Mouse (Mus musculus) effector memory CD4-positive, alpha-beta T cell, adult 7 months (primary cell): ENCODE measurements around the gene Rps28. TPM values are rescaled to one million over a fixed set of nuclear protein-coding genes. Genes with fewer than 3 reads are reported as not detected.

ENCODE experiments used
- polyA plus RNA-seq: library from polyadenylated mRNA; unstranded; fragments of 100-300 nt; shearing (Covaris generic); gene quantifications from one replicate; pipeline ENCODE4 v1.2.1, GENCODE M21; 2017

Rps28 gene
- 951 TPM for polyA plus RNA-seq

DNA sequence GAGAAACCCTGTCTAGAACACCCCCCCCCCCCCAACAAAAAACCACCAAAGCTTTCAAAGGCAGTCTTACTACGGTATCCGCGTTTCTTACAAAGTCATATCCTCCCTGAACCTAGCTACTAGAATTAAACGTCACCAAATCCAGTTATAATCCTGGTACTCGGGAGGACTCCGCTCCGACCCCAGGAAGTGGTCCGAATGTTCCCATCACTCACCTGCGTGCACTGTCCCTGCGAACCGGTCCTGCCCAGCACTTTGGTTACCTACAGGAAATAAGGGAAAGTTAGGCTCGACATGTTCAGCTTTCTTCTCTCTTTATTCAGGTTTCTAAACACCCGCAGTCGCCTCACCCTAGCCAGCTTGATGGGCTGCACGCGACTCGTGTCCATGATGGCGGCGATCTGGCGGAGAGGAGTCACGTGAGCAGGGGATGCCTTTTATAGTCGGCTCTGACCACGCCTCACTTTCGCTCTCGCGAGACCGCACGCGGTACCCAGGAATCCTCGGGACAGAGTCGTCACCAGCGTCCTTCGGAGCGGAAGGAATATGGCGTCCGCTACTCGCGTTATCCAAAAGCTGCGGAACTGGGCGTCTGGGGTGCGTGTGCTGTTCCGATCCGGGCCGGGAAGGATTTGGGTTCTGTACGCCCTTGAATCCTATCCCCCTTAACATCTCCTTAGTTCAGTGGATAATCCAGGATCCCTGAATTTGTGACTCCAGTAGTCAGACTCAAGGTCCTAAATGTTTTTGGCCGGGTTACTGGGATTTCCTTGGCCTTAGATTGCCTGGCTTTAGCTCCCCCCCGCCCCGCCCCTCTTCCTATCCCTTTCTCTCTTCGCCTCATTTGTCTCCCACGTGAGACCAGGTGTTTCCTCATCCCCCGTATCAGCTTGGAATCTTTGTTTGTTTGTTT lies at the start of gene Rps28, which contains the start of gene Ndufa7:
Gene Rps28 (minus strand): TSS at position 479 of the 913 bp plus-strand sequence.
Gene Ndufa7 (plus strand): TSS at position 489 of the 913 bp plus-strand sequence.

DNA sequence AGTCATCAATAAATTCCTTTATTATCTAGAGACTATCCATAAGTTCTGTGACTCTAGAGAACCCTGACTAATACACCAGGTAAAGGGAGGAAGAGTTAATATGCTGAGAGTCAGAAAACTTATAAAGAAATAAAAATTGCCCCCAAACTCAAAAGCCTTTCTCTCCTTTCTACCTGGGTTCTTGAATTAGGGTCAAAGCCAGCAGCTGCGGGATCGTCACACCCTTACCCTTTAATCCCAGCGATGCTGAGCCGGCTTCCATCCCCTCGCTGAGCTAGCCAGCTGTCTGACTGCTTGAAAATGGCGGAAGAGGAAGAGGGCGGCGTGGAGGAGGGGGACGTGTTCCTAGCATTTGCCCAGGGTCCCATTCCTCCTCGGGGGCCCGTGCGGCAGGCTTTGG lies 49.2 kb upstream of the Rps28 start, which contains the start of gene Gm7029:
Gene Gm7029 (plus strand): TSS at position 301 of the 400 bp plus-strand sequence.

DNA sequence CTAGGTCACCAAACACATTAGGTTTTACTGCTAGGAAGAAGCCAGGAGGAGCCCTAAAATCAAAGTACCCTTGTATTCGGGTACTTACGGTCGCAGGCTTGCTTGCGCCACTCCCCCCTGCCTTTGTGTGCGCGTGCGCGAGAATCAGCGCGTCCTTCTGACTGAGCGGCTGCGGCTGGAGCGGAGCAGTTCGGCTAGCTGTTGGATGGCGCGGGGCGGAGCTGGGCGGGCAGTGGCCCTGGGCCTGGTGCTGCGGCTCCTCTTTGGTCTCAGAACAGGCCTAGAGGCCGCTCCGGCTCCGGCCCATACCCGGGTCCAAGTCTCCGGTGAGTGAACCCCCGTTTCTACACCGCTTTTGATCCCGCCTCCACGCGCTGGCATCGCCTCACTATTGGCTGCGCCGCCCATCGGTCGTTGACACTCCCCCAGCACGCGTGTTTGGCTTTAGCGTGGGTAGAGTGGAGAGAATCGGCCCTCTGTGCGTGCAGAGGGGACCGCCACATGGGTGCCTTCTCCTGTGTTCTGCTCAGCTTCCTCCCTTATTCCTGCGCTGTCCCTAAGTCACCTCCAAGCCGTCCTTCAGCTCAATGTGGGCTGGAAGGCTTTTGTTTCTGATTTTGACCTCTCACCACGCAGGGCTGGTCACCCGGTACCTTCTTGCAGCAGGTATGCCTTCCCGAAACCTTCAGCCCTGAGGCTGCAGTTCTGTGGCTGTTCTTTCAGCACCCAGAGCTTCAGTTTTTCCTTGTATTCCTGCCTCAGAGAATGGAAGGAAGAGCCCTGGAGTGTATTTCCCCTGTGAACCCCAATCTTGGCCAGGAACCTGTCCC lies 18.8 kb upstream of the Rps28 start, which contains the start of gene Cd320:
Gene Cd320 (plus strand): TSS at position 126 of the 830 bp plus-strand sequence.

DNA sequence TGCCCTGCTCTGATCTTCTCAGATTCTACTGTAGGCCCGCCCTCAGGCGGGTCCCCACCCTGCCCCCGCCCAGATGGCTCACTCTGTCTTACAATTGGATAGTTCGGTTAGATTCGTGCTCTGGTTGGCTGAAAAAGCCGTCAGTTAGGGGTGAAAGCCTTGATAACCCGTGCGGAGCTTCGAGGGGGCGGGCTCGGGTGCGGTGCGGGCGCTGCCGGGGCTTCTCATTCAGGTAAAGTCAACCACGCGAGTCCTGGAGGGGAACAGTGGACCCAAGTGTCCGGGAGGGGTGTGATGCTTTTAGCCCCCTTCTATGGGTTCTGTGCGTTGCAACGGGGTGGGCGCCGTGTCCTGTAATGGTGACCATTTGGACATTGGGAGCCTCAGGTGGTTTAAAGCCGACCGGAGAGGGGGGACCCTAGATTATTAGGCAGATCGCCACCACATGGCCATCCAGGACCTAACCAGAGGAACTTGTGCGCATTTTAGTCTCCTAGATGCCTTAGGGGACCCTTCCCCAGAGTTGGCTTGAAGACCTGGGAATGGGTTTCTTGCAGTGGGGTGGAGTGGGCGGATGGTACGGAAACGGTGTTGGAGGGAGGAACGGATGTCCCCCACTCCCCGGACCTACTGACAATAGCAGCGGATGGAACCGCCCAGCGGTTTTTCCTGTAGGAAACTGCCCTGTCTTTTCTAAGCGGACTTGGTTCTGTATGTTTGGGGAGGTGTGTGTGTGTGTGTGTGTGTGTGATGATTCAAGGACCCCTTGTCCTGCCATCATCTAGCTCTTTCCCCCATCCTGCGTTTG lies 13.8 kb downstream of the Rps28 start, which contains the start of gene Kank3:
Gene Kank3 (plus strand): TSS at position 186 of the 808 bp plus-strand sequence.

DNA sequence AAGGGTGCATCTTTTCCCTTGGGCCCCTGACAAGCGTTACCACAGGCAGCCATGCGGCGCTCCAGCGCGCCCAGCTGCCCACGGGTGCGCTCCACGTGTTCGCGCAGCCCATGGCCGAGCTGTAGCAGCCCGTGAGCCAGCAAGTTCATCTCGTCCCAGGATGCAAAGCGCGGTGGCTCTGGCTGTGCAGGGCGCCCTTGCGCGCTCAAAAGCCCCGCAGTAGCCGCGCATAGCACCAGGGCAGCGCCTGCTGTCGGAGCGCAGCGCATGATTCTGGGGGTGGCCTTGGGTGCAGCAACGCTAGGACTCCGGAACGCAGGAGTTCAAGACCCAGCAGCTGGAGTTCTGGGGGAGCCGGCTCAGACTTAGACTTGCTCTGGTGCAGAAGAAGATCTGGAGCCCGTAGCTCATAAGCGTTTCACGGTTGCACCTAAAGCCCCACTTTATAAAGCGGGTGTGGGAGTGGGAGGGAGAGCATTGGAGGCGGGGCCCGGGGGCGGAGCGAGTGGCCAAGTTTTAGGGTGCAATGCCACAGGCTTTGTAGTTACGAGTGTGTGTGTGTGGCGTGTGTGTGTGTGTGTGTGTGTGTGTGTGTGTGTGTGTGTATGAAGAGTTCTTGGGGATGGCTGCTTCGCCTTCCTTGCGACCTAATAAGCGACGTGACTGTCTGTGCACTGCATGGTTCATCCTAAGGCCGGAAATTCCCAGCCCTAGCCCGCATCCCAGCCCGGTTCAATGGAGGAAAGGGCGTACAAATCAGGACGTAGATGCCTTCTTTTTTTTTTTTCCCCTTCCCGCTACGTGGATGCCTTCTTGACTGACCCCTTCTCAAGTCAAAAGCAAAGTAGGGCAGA lies 43.0 kb downstream of the Rps28 start, which contains the start of gene Angptl4:
Gene Angptl4 (minus strand): TSS at position 707 of the 854 bp plus-strand sequence.

Other genes starting within 250 kb of the Rps28 start
- 32.3 TPM for gene Zfp414, start 195.5 kb downstream of the Rps28 start, polyA plus RNA-seq
- gene Pram1, start 186.5 kb downstream of the Rps28 start, polyA plus RNA-seq = 0.33 TPM
- 324 TPM for gene Hnrnpm, start 137.7 kb downstream of the Rps28 start, polyA plus RNA-seq
- 96.9 TPM for gene March2, start 105.9 kb downstream of the Rps28 start, polyA plus RNA-seq
- gene Rab11b, start 64.0 kb downstream of the Rps28 start, polyA plus RNA-seq = 316 TPM
- gene Angptl4, start 42.7 kb downstream of the Rps28 start, polyA plus RNA-seq = 1.1 TPM
- 4.4 TPM for gene Kank3, start 14.0 kb downstream of the Rps28 start, polyA plus RNA-seq
- 204 TPM for gene Ndufa7, start within 50 bp of the Rps28 start, polyA plus RNA-seq
- gene Cd320, start 18.5 kb upstream of the Rps28 start, polyA plus RNA-seq = 15.4 TPM
- not detected for gene Gm7029, start 49.3 kb upstream of the Rps28 start, polyA plus RNA-seq
- not detected for gene Kifc1, start 66.1 kb upstream of the Rps28 start, polyA plus RNA-seq
- 1.1 TPM for gene Platr17, start 80.6 kb upstream of the Rps28 start, polyA plus RNA-seq
- gene Daxx, start 84.9 kb upstream of the Rps28 start, polyA plus RNA-seq = 50.2 TPM
- 361 TPM for gene Tapbp, start 91.3 kb upstream of the Rps28 start, polyA plus RNA-seq
- gene Zbtb22, start 91.3 kb upstream of the Rps28 start, polyA plus RNA-seq = 17.3 TPM
- 79.3 TPM for gene Rgl2, start 105.0 kb upstream of the Rps28 start, polyA plus RNA-seq
- gene Pfdn6, start 115.8 kb upstream of the Rps28 start, polyA plus RNA-seq = 83.9 TPM
- 39.0 TPM for gene Wdr46, start 116.1 kb upstream of the Rps28 start, polyA plus RNA-seq
- 8.6 TPM for gene B3galt4, start 126.9 kb upstream of the Rps28 start, polyA plus RNA-seq
- gene Vps52, start 131.2 kb upstream of the Rps28 start, polyA plus RNA-seq = 38.1 TPM
- 2,394 TPM for gene Rps18, start 131.4 kb upstream of the Rps28 start, polyA plus RNA-seq
- 13,530 TPM for gene H2-K1, start 175.8 kb upstream of the Rps28 start, polyA plus RNA-seq
- 26.1 TPM for gene Ring1, start 200.1 kb upstream of the Rps28 start, polyA plus RNA-seq
- 225 TPM for gene H2-Ke6, start 203.5 kb upstream of the Rps28 start, polyA plus RNA-seq
- gene Slc39a7, start 207.1 kb upstream of the Rps28 start, polyA plus RNA-seq = 137 TPM
- 78.8 TPM for gene Rxrb, start 207.2 kb upstream of the Rps28 start, polyA plus RNA-seq
- 0.27 TPM for gene Col11a2, start 214.9 kb upstream of the Rps28 start, polyA plus RNA-seq